Mouse (Mus musculus) cerebellum, postnatal 25 days (tissue): ENCODE results near the gene Rars2.

Source experiments
- DNase-seq, 2 experiments: peaks; one replicate each; pipeline ENCODE4 v3.0.0; 2021; ENCODE audit warnings: mixed read lengths in 2 of 2

The Rars2 gene

DNA sequence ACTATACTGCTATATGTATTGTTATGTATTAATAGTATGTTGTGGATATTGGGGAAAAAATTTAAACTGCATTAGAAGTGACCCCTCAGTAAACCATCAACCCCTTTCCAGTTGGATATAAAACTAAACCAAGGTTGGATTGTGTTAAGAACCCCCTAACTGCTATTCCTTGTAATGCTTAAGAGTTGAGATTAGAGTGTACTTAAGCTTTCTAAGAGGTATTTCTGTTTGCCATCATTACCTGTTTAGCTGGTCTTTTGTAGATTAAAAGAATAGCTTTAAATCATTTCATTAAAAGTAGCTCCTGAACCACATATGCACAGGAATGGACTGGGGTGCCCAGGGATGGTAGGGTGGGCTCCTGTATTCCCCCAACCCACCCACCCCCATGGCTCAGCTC lies 30.0 kb downstream of the Rars2 start:
- DNase-seq, result no peak

DNA sequence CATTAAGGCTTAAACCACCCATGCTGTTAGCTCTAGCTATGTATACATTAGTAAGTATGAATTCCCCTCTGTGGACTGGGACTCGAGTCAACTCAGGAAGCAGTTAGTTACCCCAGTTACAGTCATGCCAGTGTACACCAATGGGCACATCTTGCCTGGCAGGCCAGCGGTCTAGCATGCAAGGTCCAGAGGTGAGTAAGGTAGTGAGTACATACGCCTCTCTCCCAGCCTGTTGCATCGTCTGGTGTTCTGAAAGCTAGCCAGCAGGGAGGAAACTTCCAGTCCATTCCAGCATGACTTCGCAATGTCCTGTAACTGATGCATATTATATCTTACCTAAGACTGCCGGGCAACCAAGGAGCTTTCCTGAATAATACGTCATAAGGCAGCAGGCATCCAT lies 38.4 kb downstream of the Rars2 start:
- no peak for DNase-seq

GRCm38 (mm10) chr4:34656101-34656500 lies 41.3 kb downstream of the Rars2 start:
- no peak for DNase-seq

DNA sequence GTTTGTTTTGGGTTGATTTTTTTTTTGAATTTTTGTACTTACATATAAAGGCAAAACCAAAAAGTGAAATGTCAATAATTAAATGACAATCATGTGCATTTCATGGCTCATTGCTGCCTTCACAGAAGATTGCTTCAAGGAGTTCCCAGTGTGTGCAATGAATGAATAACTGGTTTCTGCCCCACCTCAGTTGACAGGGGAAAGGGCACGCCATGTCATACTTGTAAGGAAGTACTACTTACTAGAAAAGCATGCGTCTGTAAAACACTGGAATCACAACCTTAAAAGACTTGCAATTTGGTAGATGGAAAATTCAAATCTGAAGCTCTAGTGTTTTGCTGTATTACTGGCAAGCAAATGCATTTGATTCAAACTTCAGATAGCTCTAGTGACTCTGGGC lies 44.3 kb downstream of the Rars2 start:
- no peak for DNase-seq

- DNase-seq, result no peak
Observed at GRCm38 (mm10) chr4:34661514-34661913, 46.8 kb downstream of the Rars2 start.

- DNase-seq, result no peak
Observed at GRCm38 (mm10) chr4:34661927-34662326, 47.2 kb downstream of the Rars2 start.

DNA sequence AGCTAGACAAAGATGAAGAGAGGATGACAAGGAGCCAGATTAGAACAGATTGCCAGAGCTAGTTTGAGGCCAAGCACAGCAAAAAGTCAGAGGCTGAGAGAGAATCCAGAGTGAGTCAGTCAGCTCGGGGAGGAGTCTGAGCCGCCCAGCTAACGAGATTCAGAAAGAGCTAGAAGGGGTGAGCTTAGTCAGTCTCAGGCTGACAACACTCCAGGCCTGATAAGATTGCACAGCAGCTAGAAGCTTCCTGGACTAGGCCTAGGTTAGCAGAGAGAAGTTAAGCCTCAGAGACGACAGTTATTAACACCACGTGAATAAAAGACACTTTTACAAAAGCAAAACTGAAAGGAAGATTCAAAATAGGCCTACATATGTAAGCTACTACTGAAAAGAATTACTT lies 53.2 kb downstream of the Rars2 start:
- no peak for DNase-seq

DNA sequence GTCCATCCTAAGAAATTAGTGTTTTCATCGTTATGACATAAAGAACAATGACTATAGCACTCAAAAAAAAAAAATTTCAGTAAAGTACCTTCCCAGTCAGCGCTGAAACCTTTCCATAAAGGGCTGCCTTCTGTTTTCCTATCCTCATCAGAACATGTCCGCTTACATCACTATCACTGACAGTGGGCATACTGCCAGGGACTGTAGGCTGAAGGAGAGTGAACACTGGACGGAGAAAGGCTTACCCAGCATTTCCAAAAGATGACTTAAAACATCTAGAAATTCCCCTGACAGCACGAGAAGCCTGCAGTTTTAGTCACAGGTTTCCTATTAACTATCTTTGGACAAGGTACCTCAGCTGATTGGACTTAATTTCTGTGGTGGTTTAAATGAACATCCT lies 59.0 kb downstream of the Rars2 start:
- DNase-seq, result peak in 1 of 2 experiments; percentile 42

DNA sequence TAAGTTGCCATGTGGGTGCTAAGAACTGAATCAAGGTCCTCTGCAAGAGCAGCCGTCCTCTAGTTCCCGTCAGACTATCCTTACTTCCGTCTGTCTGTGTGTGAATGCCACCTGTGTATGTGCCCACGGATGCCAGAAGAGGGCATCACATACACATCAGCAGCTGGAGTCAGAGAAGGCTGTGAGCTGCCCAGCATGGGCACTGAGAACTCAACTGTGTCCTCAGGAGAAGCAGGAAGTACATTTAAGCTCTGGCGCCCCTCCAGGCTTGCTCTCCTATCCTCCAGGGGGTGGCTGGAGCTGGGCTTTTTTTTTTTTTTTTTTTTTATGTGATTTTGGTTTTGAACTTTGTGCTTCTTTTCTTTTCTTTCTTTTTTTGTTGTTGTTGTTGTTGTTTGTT lies 65.8 kb downstream of the Rars2 start:
- peak in 1 of 2 experiments; percentile 22 for DNase-seq

DNA sequence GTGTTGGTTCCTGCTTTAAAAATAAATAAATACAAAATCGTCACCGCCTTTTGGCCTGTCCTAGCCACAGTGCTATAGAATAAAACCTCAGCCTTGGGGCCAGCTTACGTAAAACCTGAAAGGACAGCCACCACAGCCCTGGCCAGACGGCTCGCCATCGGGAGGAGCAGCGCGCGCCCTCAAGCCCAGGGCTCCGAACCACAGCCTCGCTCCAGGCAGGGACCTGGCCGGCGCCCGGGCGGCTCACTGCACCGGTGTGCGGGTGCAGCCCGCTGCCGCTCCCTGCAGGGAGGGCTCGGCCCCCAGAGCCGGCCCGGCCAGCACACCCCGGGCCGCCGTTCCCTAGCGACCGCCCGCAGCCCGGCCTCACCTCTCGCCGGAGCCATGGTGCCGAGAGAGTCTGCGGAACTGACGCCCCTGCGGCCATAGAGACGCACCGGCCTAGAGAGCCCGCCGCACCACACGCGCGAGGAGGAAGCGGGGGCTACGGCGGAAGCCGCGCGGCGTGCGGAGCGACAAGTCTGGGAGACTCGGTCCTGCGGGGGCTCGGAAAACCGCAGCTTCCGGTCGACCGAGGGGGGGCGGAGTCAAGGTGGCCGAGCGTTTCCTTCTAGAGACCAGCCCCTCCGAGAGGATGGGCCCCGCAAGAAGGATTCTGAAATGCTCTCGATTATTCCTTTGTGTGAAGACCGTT lies 72.3 kb downstream of the Rars2 start, which contains the start of gene Slc35a1:
Slc35a1 (minus strand) TSS at position 565 of the 694 bp plus-strand sequence.
- DNase-seq, result peak; percentile 96 to 98

DNA sequence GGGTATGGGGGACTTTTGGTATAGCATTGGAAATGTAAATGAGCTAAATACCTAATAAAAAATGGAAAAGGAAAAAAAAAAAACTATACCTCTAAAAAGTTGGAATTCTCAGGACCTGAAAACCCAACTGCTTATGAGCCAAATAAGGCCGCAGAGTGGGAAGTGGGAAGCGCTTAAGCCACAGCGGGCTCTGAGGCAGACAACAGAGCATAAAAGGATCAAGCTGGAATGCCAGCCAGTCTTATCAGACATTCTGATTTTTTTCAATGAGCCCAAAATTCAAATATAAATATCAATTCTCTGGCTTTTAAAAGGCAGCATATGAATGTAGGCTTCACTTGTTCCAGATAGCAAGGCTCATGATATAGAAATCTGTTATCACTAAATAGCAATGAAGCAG lies 73.3 kb downstream of the Rars2 start:
- no peak for DNase-seq

DNA sequence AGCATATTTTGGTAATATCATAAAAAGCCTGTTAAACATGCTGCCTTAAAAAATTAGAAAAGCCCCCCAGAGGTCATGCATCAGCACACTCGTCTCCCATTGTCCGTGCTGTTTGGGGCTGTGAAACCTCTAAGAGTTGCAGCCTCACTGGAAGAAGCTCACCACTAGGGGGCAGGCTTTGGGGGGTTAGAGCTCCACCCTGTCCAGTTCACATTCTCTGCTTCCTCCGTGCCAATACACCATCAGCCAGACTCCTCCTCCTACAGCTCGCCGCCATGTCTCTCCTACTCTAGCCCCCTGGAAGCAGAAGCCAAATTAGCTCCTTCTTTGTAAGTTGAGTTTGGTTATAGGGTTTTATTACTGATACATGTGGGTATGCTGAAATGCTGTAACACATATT lies 86.8 kb downstream of the Rars2 start:
- DNase-seq, result peak; percentile 30 to 69

DNA sequence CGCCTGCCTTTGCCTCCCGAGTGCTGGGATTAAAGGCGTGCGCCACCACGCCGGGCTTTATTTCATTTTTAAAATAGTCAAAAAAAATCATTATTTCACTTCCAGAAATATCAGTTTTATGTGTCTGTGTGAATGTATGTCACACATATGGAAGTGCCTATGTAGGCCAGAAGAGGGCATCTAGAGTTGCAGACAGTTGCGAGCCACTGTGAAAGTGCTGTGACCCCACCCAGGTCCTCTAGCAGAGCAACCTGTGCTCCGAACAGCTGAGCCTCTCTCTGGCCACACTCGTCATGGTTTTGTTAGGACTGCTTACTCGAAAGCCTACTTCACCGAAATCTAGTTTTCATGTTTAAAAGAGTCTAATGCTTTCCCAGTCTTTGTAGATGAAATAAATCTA lies 87.5 kb downstream of the Rars2 start:
- DNase-seq, result no peak

GRCm38 (mm10) chr4:34703029-34703428 lies 88.3 kb downstream of the Rars2 start:
- no peak for DNase-seq

DNA sequence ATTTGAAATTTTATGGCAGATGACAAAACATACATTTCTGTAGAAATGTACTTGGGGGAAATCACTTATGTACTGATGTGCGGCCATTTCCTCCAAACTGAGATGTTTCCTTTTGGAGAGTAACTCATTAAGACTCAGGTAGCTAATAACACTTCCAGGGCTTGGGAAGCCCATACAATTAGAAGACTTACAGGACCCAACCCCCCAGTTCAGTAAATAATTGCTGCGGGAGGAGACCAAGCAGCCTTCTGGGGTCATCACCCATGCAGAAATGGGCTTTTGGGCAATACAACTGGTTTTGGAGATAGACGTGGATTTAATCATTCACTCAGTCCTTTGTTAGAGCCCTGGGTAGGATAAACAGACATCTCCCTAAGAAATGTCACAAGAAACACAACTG lies 92.5 kb downstream of the Rars2 start:
- no peak for DNase-seq

DNA sequence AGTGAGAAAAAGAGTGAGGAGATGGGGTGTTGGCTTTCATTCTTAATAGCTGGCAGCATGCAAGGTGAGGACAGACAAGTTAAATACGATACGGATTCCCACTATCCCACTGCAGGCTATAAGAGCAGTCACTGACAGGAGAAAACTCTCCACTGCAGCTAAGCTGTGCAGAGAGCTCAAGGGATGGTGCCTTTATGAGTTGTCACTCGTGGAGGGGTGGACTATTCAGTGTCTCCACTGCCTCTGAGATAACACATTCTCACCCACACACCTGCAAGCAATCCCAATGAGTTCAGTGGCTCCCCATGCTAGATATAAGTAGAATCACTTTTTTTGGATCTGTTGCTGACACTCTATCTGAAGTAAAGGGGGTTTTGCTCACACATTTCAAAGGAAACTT lies 93.4 kb downstream of the Rars2 start:
- no peak for DNase-seq
